Mouse (Mus musculus) embryo, embryonic 9.5 days (tissue): Measurements from ENCODE around the gene Kdm8.

ENCODE experiments used
- DNase-seq: peaks from one replicate; pipeline ENCODE4 v3.0.0-alpha.2; 2017; ENCODE audit errors: extremely low spot score

Gene Kdm8

DNA sequence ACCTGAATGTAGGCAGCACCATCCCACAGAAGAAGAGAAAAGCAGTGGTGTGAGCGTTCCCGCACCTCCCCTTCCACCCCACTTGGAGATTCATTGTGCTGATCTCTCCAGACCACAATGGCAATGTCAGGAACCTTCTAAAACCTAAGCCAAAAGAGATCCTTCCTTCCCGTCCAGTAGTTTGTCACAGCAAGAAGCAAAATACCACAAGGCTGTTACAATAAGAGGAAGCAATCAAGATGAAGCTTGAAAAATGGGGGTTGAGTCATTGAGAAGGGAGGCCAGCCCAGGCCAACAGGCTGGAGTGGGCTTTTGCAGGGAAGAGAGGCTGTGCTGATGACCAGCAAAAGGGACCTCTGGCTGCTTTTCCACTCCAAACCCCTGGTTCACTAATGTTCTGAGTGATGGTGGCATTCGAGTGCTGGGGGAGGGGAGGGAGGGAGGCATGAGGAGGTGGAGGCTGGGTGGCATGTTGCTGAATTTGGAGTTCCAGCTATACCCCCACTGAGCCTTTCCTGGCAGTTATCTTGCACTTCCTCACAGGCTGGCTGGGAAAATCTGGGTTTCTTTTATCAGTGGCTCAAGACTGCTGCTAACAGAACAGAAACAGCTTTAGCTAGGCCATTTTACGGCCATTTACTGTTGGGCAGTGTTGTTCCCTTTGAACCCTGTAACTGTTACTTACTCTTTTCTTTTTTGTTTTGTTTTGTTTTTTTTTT lies 59.1 kb downstream of the Kdm8 start:
- DNase-seq: no peak

DNA sequence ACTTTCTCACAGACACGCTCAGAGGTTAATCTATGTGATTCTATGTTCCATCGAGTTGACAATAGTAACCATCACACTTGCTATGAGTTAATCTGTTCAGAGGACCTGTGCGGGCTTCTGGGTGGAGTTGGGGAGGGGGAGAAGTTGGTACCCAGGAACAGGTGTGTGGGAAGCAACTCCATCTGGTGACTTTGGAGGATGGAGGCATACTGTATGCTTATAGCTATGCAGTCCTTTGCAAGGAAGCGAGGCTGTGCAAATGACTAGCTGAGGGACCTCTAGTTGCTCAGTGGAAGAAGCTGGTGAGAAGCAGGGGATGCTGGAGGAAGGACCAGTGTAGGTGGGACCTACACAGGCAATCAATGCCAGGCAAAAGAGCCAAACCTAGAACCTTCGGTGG lies 60.1 kb downstream of the Kdm8 start:
- DNase-seq: no peak

DNA sequence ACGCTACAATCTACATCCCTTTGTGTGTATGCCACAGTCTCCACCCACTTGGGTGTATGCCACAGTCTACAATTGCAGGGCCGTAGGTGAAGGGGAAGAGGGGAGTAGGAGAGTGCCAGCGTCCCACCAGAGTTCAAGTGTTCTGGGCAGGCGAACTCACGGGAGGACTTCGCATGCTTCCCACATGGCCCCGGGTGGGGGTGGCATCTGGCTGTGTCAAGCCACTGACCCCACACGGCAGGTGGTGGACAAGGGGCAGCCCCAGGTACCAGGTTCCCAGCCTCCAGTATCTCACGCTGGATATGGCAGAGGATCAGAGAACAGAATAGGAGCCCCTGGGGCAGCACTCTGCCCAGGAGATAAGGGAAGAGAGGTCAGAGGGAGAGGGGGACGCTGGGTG lies 61.1 kb downstream of the Kdm8 start:
- DNase-seq: no peak

DNA sequence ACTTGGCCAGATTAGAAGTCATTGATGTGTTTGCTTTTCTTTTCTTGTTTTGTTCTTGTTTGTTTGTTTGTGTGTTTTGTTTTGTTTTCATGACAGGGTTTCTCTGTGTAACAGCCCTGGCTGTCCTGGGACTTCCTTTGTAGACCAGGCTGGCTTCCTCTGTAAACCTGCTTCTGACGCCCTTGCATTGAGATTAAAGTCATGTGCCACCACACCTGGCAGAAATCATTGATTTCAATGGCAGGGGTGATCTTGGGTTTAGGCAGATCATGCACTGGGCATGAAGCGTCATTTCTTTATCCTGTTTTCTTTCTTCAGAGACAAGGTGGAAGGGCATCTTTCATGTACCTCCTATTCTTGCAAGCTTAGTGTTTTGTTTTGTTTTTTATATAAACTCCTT lies 62.8 kb downstream of the Kdm8 start:
- no peak for DNase-seq

DNA sequence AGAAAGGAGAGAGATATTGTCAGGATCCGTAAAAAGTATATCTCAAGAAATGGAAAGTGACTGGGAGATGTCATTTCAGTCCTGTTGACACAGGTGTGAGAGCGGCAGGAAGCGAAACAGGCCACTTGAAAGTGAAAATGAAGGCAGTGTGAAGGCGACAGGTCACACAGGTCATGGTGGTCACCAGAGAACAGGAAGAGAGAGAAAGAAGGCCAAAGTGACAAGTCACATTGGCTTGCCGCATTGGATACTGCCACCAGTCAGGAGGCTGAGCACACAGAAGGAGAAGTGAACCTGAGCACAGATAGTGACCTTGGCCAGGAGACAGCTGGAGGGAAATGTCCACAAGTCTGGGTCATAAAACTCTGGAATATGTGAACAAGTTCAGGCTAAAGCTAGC lies 67.0 kb downstream of the Kdm8 start:
- no peak for DNase-seq

DNA sequence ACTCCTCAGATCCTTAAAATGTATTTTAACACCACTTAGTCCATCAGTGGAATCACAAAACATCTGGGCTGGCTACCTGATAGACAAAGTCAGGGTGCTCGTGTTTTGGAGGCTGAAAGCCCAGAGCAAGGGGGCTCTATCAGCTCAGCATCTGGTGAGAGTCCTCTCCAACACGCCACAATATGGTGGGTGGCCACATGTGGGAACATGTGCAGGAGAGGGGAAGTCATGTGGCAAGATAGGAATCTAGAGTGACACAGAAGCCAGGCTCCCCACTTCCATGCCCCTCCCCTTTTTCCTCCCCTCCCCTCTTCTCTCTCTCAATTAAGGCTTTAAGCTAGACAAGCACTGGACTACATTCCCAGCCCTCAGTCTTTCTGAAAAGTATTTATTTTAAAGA lies 67.4 kb downstream of the Kdm8 start:
- DNase-seq: no peak
